Mouse (Mus musculus) small intestine, adult 2 months (tissue): ENCODE results near the gene Sirt6. TPM values are rescaled to one million over a fixed set of nuclear protein-coding genes. Genes with fewer than 3 reads are reported as not detected.

Experiments used
- H3K27ac ChIP-seq: fragments of 200-500 bp; 2 replicates; pipeline ENCODE4 v1.5.1; 2012; ENCODE audit warnings: low read depth, low read length, control low read depth, inconsistent platforms; ENCODE audit not compliant: insufficient read depth
- H3K27me3 ChIP-seq: fragments of 200-500 bp; 2 replicates; pipeline ENCODE4 v1.6.1; 2012; ENCODE audit warnings: mild to moderate bottlenecking, moderate library complexity, low read length, inconsistent platforms; ENCODE audit not compliant: control insufficient read depth, insufficient read depth
- H3K36me3 ChIP-seq: fragments of 200-500 bp; 2 replicates; pipeline ENCODE4 v1.6.1; 2012; ENCODE audit warnings: mild to moderate bottlenecking, low read length, control low read depth, inconsistent platforms; ENCODE audit not compliant: control insufficient read depth, insufficient read depth
- H3K4me1 ChIP-seq: fragments of 200-500 bp; 2 replicates; pipeline ENCODE4 v1.6.1; 2012; ENCODE audit warnings: low read length, inconsistent platforms, mixed read lengths; ENCODE audit not compliant: control insufficient read depth, insufficient read depth, insufficient read length
- H3K4me3 ChIP-seq: fragments of 200-500 bp; 2 replicates; pipeline ENCODE4 v1.5.1; 2012; ENCODE audit warnings: low read depth, mild to moderate bottlenecking, control low read depth, inconsistent platforms, low read length, moderate library complexity
- CTCF ChIP-seq: fragments of 200-500 bp; IDR thresholded peaks from 2 replicates; pipeline ENCODE4 v1.5.1; 2012; ENCODE audit warnings: low read depth, mild to moderate bottlenecking, control low read depth, inconsistent platforms, low read length, moderate library complexity, mixed read lengths; ENCODE audit not compliant: insufficient replicate concordance, insufficient read length; ENCODE audit errors: extremely low read depth
- POLR2A ChIP-seq: fragments of 200-500 bp; IDR thresholded peaks from 2 replicates; pipeline ENCODE4 v1.6.1; 2012; ENCODE audit warnings: low read depth, mild to moderate bottlenecking, control low read depth, inconsistent platforms, low read length, moderate library complexity
- WGBS: fragments of 180-500 bp; shearing (Covaris S2); methylation state at CpG from one replicate; pipeline ENCODE4 v1.1.7; 2018; 5-methylcytosine and 5-hydroxymethylcytosine counted together
- polyA plus RNA-seq: library from polyadenylated mRNA; depleted of rRNA; stranded (reverse); fragments of >200 nt; gene quantifications from 2 replicates; pipeline ENCODE4 v1.2.3, GENCODE M21; 2012; rRNA removed

The Sirt6 gene
- polyA plus RNA-seq, 1 experiment = 34.7 TPM

- 44% methylated on average over 10 of the region's 10 CpGs for WGBS
- H3K4me1 ChIP-seq = peaks cover 9% of the 10 kb centered on the region
- no peak within 1 kb of the TSS for H3K27ac ChIP-seq
Measured at GRCm38 (mm10) chr10:81574081-81575056, 53.2 kb downstream of the Sirt6 start, which contains the start of gene Tle2. Gene Tle2, plus strand, starts transcription at chr10:81574561.

GRCm38 (mm10) chr10:81572975-81573374, 54.6 kb downstream of the Sirt6 start:
- H3K4me3 ChIP-seq = no peak overlapping the region
- 37% methylated on average over 9 of the region's 9 CpGs for WGBS
- no peak for TF ChIP-seq CTCF
- no peak; the same call in 1 of the 2 replicates for TF ChIP-seq POLR2A

More at GRCm38 (mm10) chr10:81574081-81575056, 53.2 kb downstream of the Sirt6 start, which contains the start of gene Tle2:
- Histone ChIP-seq H3K27me3 (peaks cover 8% of the 10 kb centered on the region), H3K36me3 (no peaks in the 10 kb centered on the region), H3K4me3 (peak within 1 kb of the TSS; percentile 66)
- TF ChIP-seq POLR2A (no peak), CTCF (no peak)

GRCm38 (mm10) chr10:81572133-81572671, 55.4 kb downstream of the Sirt6 start:
- H3K4me3 ChIP-seq = peak overlapping the region; percentile 67

More at GRCm38 (mm10) chr10:81572975-81573374, 54.6 kb downstream of the Sirt6 start:
- peaks cover 8% of the 10 kb centered on the region for H3K27me3 ChIP-seq
- H3K27ac ChIP-seq = no peak overlapping the region
- H3K36me3 ChIP-seq = no peaks in the 10 kb centered on the region
- peaks cover 9% of the 10 kb centered on the region for H3K4me1 ChIP-seq

More at GRCm38 (mm10) chr10:81572133-81572671, 55.4 kb downstream of the Sirt6 start:
- Histone ChIP-seq H3K27me3 (peaks cover 8% of the 10 kb centered on the region), H3K27ac (no peak overlapping the region), H3K36me3 (no peaks in the 10 kb centered on the region), H3K4me1 (peaks cover 9% of the 10 kb centered on the region)
- 9% methylated on average over 9 of the region's 9 CpGs for WGBS
- TF ChIP-seq POLR2A (no peak), CTCF (no peak)

Other genes with a start within 250 kb of the Sirt6 start
- 70.5 and 132 TPM in 2 replicates for gene Fzr1, start 249.3 kb downstream of the Sirt6 start, polyA plus RNA-seq
- gene Dohh, start 243.4 kb downstream of the Sirt6 start, polyA plus RNA-seq = 86.8 and 113 TPM in 2 replicates
- 1.8 and 4.8 TPM in 2 replicates for gene Gm48551, start 243.3 kb downstream of the Sirt6 start, polyA plus RNA-seq
- gene Gm48552, start 238.8 kb downstream of the Sirt6 start, polyA plus RNA-seq = 2.9 and 5.0 TPM in 2 replicates
- gene Smim24, start 234.7 kb downstream of the Sirt6 start, polyA plus RNA-seq = 2,702 and 6,898 TPM in 2 replicates
- gene Nfic, start 172.2 kb downstream of the Sirt6 start, polyA plus RNA-seq = 15.5 and 19.4 TPM in 2 replicates
- gene Celf5, start 145.1 kb downstream of the Sirt6 start, polyA plus RNA-seq = 1.1 and 3.3 TPM in 2 replicates
- 196 and 354 TPM in 2 replicates for gene Ncln, start 131.4 kb downstream of the Sirt6 start, polyA plus RNA-seq
- 4.0 and 5.6 TPM in 2 replicates for gene S1pr4, start 127.7 kb downstream of the Sirt6 start, polyA plus RNA-seq
- 1.5 and 3.0 TPM in 2 replicates for gene Gna15, start 103.6 kb downstream of the Sirt6 start, polyA plus RNA-seq
- 318 and 828 TPM in 2 replicates for gene Gna11, start 82.6 kb downstream of the Sirt6 start, polyA plus RNA-seq
- gene Aes, start 68.3 kb downstream of the Sirt6 start, polyA plus RNA-seq = 1,054 and 3,003 TPM in 2 replicates
- gene Tle2, start 53.2 kb downstream of the Sirt6 start, polyA plus RNA-seq = 17.8 and 20.4 TPM in 2 replicates
- gene Tle6, start 26.7 kb downstream of the Sirt6 start, polyA plus RNA-seq = 7.3 and 34.4 TPM in 2 replicates
- gene BC025920, start 21.5 kb downstream of the Sirt6 start, polyA plus RNA-seq = 0.33 and 0.58 TPM in 2 replicates
- 11.3 and 24.2 TPM in 2 replicates for gene Ankrd24, start 743 bp upstream of the Sirt6 start, polyA plus RNA-seq
- gene Gm10778, start 21.3 kb upstream of the Sirt6 start, polyA plus RNA-seq = 0.04 and 0.08 TPM in 2 replicates
- 0.05 TPM in 1 of 2 replicates, not detected in the other for gene Zfp433, start 77.0 kb upstream of the Sirt6 start, polyA plus RNA-seq
- gene Gm3055, start 143.4 kb upstream of the Sirt6 start, polyA plus RNA-seq = not detected in 2 replicates
- gene Gm4767, start 184.4 kb upstream of the Sirt6 start, polyA plus RNA-seq = not detected in 2 replicates
- gene Gm32687, start 236.1 kb upstream of the Sirt6 start, polyA plus RNA-seq = 0.09 TPM in 1 of 2 replicates, not detected in the other